Mouse (Mus musculus): ENCODE data around the gene Me1.

The Me1 gene

GRCm38 (mm10) chr9:86707431-86707830 lies 11.7 kb upstream of the Me1 start:
- no peak for DNase-seq

- DNase-seq, result no peak
Measured at GRCm38 (mm10) chr9:86701844-86702243, 6.1 kb upstream of the Me1 start.

GRCm38 (mm10) chr9:86701264-86701663 lies 5.5 kb upstream of the Me1 start:
- DNase-seq, result no peak

- DNase-seq, result no peak
Measured at GRCm38 (mm10) chr9:86695199-86695817, 445 bp downstream of the Me1 start.

GRCm38 (mm10) chr9:86694644-86695043 lies 1.1 kb downstream of the Me1 start:
- no peak for DNase-seq

GRCm38 (mm10) chr9:86693935-86694334 lies 1.8 kb downstream of the Me1 start:
- no peak for DNase-seq

- no peak for DNase-seq
Measured at GRCm38 (mm10) chr9:86692676-86693075, 3.1 kb downstream of the Me1 start.

GRCm38 (mm10) chr9:86692251-86692650 lies 3.5 kb downstream of the Me1 start:
- no peak for DNase-seq

- no peak for DNase-seq
Measured at GRCm38 (mm10) chr9:86691101-86691500, 4.7 kb downstream of the Me1 start.

GRCm38 (mm10) chr9:86683713-86684209 lies 12.0 kb downstream of the Me1 start:
- DNase-seq, result no peak

GRCm38 (mm10) chr9:86682844-86683243 lies 12.9 kb downstream of the Me1 start:
- DNase-seq, result no peak

- DNase-seq, result no peak
Measured at GRCm38 (mm10) chr9:86682278-86682677, 13.5 kb downstream of the Me1 start.

GRCm38 (mm10) chr9:86680431-86680830 lies 15.3 kb downstream of the Me1 start:
- no peak for DNase-seq

- no peak for DNase-seq
Measured at GRCm38 (mm10) chr9:86679843-86680417, 15.8 kb downstream of the Me1 start.

GRCm38 (mm10) chr9:86676246-86676645 lies 19.5 kb downstream of the Me1 start:
- DNase-seq, result no peak

- DNase-seq, result no peak
Measured at GRCm38 (mm10) chr9:86675426-86675825, 20.3 kb downstream of the Me1 start.

GRCm38 (mm10) chr9:86672907-86673472 lies 22.8 kb downstream of the Me1 start:
- DNase-seq, result no peak

- DNase-seq, result no peak
Measured at GRCm38 (mm10) chr9:86668590-86669252, 27.0 kb downstream of the Me1 start.

- no peak for DNase-seq
Measured at GRCm38 (mm10) chr9:86667138-86667750, 28.5 kb downstream of the Me1 start.

- DNase-seq, result no peak
Measured at GRCm38 (mm10) chr9:86661679-86662078, 34.1 kb downstream of the Me1 start.

- no peak for DNase-seq
Measured at GRCm38 (mm10) chr9:86661266-86661665, 34.5 kb downstream of the Me1 start.

GRCm38 (mm10) chr9:86660327-86660726 lies 35.4 kb downstream of the Me1 start:
- DNase-seq, result no peak

- DNase-seq, result no peak
Measured at GRCm38 (mm10) chr9:86658347-86658746, 37.4 kb downstream of the Me1 start.

GRCm38 (mm10) chr9:86652194-86652593 lies 43.6 kb downstream of the Me1 start:
- no peak for DNase-seq

Measured in layer of hippocampus, adult 9-11 months (tissue).